Mouse (Mus musculus) kidney, embryonic 16.5 days (tissue): Measurements from ENCODE around the gene Itprid1. TPM values are rescaled to one million over a fixed set of nuclear protein-coding genes. Genes with fewer than 3 reads are reported as not detected.

Source experiments
- ATAC-seq: fragments of 200-750 bp; cut with Nextera tagmentation; 2 replicates; pipeline ENCODE4 v1.8.0; 2017; ENCODE audit warnings: moderate TSS enrichment; ENCODE audit not compliant: low FRiP score, low TSS enrichment
- H3K27ac ChIP-seq: fragments of 300-500 bp; sonication (generic); 2 replicates; pipeline ENCODE4 v1.5.1; 2014; ENCODE audit warnings: low read length
- H3K27me3 ChIP-seq: fragments of 300-500 bp; sonication (generic); 2 replicates; pipeline ENCODE4 v1.6.1; 2014; ENCODE audit warnings: low read length, control low read depth, mixed read lengths; ENCODE audit not compliant: insufficient read depth
- H3K36me3 ChIP-seq: fragments of 300-500 bp; sonication (generic); 2 replicates; pipeline ENCODE4 v1.6.1; 2014; ENCODE audit warnings: low read length, control low read depth, mixed read lengths; ENCODE audit not compliant: insufficient read depth
- H3K4me1 ChIP-seq: fragments of 300-500 bp; sonication (generic); 2 replicates; pipeline ENCODE4 v1.6.1; 2014; ENCODE audit warnings: low read length, control low read depth, mixed read lengths; ENCODE audit not compliant: insufficient read depth
- H3K4me2 ChIP-seq: fragments of 300-500 bp; sonication (generic); replicated peaks from 2 replicates; pipeline ENCODE4 v1.6.1; 2014; ENCODE audit warnings: low read depth, low read length
- H3K4me3 ChIP-seq: fragments of 300-500 bp; sonication (generic); 2 replicates; pipeline ENCODE4 v1.5.1; 2014; ENCODE audit warnings: mild to moderate bottlenecking, low read length
- H3K9ac ChIP-seq: fragments of 300-500 bp; sonication (generic); replicated peaks from 2 replicates; pipeline ENCODE4 v1.6.1; 2014; ENCODE audit warnings: low read length
- H3K9me3 ChIP-seq: fragments of 300-500 bp; sonication (generic); 2 replicates; pipeline ENCODE4 v1.6.1; 2016; ENCODE audit warnings: low read length, control low read depth
- WGBS: fragments of 180-500 bp; shearing (Covaris S2); extraction: QIAGEN DNeasy Blood & Tissue Kit; methylation state at CpG from one replicate; pipeline ENCODE4 v1.1.7; 2014; 5-methylcytosine and 5-hydroxymethylcytosine counted together
- polyA plus RNA-seq: library from polyadenylated mRNA; unstranded; fragments of >200 nt; fragmentation: Nextera tagmentation; extraction: Ambion mirVana; gene quantifications from 2 replicates; pipeline ENCODE4 v1.2.1, GENCODE M21; 2015

Itprid1 gene
- polyA plus RNA-seq, 1 experiment from 2014 or later = 0.12 TPM

- Histone ChIP-seq H3K4me2 (no peak overlapping the region), H3K4me1 (no peaks in the 10 kb centered on the region), H3K9ac (no peak overlapping the region), H3K27me3 (no peaks in the 10 kb centered on the region), H3K4me3 (no peak overlapping the region), H3K27ac (no peak overlapping the region), H3K36me3 (no peaks in the 10 kb centered on the region), H3K9me3 (no peaks in the 10 kb centered on the region)
- ATAC-seq = no peak
- 49% methylated on average over 2 of the region's 2 CpGs for WGBS
These were observed 30.2 kb upstream of the Itprid1 start for GRCm38 (mm10) chr6:55806537-55806936.

GRCm38 (mm10) chr6:55808692-55809091 lies 28.0 kb upstream of the Itprid1 start:
- Histone ChIP-seq H3K4me1 (no peaks in the 10 kb centered on the region), H3K27me3 (no peaks in the 10 kb centered on the region), H3K36me3 (no peaks in the 10 kb centered on the region), H3K9me3 (no peaks in the 10 kb centered on the region), H3K9ac (no peak overlapping the region), H3K27ac (no peak overlapping the region), H3K4me3 (no peak overlapping the region), H3K4me2 (no peak overlapping the region)
- ATAC-seq = no peak
- WGBS = 77% methylated on average over 3 of the region's 3 CpGs

- H3K27me3 ChIP-seq = no peaks in the 10 kb centered on the region
- H3K4me3 ChIP-seq = no peak overlapping the region
- no peak overlapping the region for H3K9ac ChIP-seq
- no peaks in the 10 kb centered on the region for H3K9me3 ChIP-seq
- ATAC-seq = no peak
- 82% methylated on average over 8 of the region's 8 CpGs for WGBS
- H3K36me3 ChIP-seq = no peaks in the 10 kb centered on the region
- H3K27ac ChIP-seq = no peak overlapping the region
- H3K4me2 ChIP-seq = no peak overlapping the region
- no peaks in the 10 kb centered on the region for H3K4me1 ChIP-seq
These were observed 25.5 kb upstream of the Itprid1 start for GRCm38 (mm10) chr6:55811153-55811552.

- Histone ChIP-seq H3K36me3 (no peaks in the 10 kb centered on the region), H3K9ac (no peak overlapping the region), H3K4me3 (no peak overlapping the region), H3K9me3 (no peaks in the 10 kb centered on the region), H3K4me2 (no peak overlapping the region), H3K27me3 (no peaks in the 10 kb centered on the region), H3K4me1 (no peaks in the 10 kb centered on the region), H3K27ac (no peak overlapping the region)
- ATAC-seq = no peak
- 59% methylated on average over 1 of the region's 1 CpGs for WGBS
These were observed 24.3 kb upstream of the Itprid1 start for GRCm38 (mm10) chr6:55812353-55812752.

- no peak overlapping the region for H3K9ac ChIP-seq
- no peaks in the 10 kb centered on the region for H3K27me3 ChIP-seq
- no peak overlapping the region for H3K4me2 ChIP-seq
- H3K27ac ChIP-seq = no peak overlapping the region
- H3K4me3 ChIP-seq = no peak overlapping the region
- no peaks in the 10 kb centered on the region for H3K9me3 ChIP-seq
- ATAC-seq = no peak
- 68% methylated on average over 12 of the region's 12 CpGs for WGBS
- H3K36me3 ChIP-seq = no peaks in the 10 kb centered on the region
- no peaks in the 10 kb centered on the region for H3K4me1 ChIP-seq
These were observed 22.3 kb upstream of the Itprid1 start for GRCm38 (mm10) chr6:55814184-55814926.

- no peak overlapping the region for H3K4me3 ChIP-seq
- no peak overlapping the region for H3K9ac ChIP-seq
- no peaks in the 10 kb centered on the region for H3K9me3 ChIP-seq
- H3K27me3 ChIP-seq = no peaks in the 10 kb centered on the region
- H3K4me2 ChIP-seq = no peak overlapping the region
- no peak overlapping the region for H3K27ac ChIP-seq
- no peaks in the 10 kb centered on the region for H3K4me1 ChIP-seq
- no peak for ATAC-seq
- no peaks in the 10 kb centered on the region for H3K36me3 ChIP-seq
- WGBS = 79% methylated on average over 5 of the region's 5 CpGs
These were observed 19.8 kb upstream of the Itprid1 start for GRCm38 (mm10) chr6:55816911-55817310.

GRCm38 (mm10) chr6:55829722-55830121 lies 7.0 kb upstream of the Itprid1 start:
- H3K9ac ChIP-seq = no peak overlapping the region
- WGBS = 86% methylated on average over 6 of the region's 6 CpGs

GRCm38 (mm10) chr6:55852589-55852988 lies 15.9 kb downstream of the Itprid1 start:
- no peak for ATAC-seq
- Histone ChIP-seq H3K4me2 (no peak overlapping the region), H3K27me3 (no peaks in the 10 kb centered on the region), H3K9me3 (no peaks in the 10 kb centered on the region), H3K9ac (no peak overlapping the region), H3K4me3 (no peak overlapping the region), H3K36me3 (no peaks in the 10 kb centered on the region), H3K4me1 (no peaks in the 10 kb centered on the region), H3K27ac (no peak overlapping the region)

More at GRCm38 (mm10) chr6:55829722-55830121, 7.0 kb upstream of the Itprid1 start:
- H3K9me3 ChIP-seq = no peaks in the 10 kb centered on the region
- ATAC-seq = no peak
- no peaks in the 10 kb centered on the region for H3K36me3 ChIP-seq
- H3K27me3 ChIP-seq = no peaks in the 10 kb centered on the region
- no peak overlapping the region for H3K4me2 ChIP-seq
- H3K4me1 ChIP-seq = no peaks in the 10 kb centered on the region
- no peak overlapping the region for H3K27ac ChIP-seq
- no peak overlapping the region for H3K4me3 ChIP-seq

GRCm38 (mm10) chr6:55856085-55856484 lies 19.4 kb downstream of the Itprid1 start:
- 89% methylated on average over 4 of the region's 4 CpGs for WGBS
- no peaks in the 10 kb centered on the region for H3K9me3 ChIP-seq
- H3K27me3 ChIP-seq = no peaks in the 10 kb centered on the region
- H3K27ac ChIP-seq = no peak overlapping the region
- ATAC-seq = no peak
- no peaks in the 10 kb centered on the region for H3K36me3 ChIP-seq
- no peak overlapping the region for H3K4me2 ChIP-seq
- no peak overlapping the region for H3K4me3 ChIP-seq
- no peak overlapping the region for H3K9ac ChIP-seq
- H3K4me1 ChIP-seq = no peaks in the 10 kb centered on the region

- no peaks in the 10 kb centered on the region for H3K4me1 ChIP-seq
- 75% methylated on average over 2 of the region's 2 CpGs for WGBS
- H3K27ac ChIP-seq = no peak overlapping the region
- H3K27me3 ChIP-seq = no peaks in the 10 kb centered on the region
- no peak overlapping the region for H3K9ac ChIP-seq
- H3K4me3 ChIP-seq = no peak overlapping the region
- no peaks in the 10 kb centered on the region for H3K36me3 ChIP-seq
- H3K9me3 ChIP-seq = no peaks in the 10 kb centered on the region
- ATAC-seq = no peak
- no peak overlapping the region for H3K4me2 ChIP-seq
These were observed 28.5 kb downstream of the Itprid1 start for GRCm38 (mm10) chr6:55865206-55865605.
